Mouse (Mus musculus): ENCODE results near the gene Anp32b.

DNA sequence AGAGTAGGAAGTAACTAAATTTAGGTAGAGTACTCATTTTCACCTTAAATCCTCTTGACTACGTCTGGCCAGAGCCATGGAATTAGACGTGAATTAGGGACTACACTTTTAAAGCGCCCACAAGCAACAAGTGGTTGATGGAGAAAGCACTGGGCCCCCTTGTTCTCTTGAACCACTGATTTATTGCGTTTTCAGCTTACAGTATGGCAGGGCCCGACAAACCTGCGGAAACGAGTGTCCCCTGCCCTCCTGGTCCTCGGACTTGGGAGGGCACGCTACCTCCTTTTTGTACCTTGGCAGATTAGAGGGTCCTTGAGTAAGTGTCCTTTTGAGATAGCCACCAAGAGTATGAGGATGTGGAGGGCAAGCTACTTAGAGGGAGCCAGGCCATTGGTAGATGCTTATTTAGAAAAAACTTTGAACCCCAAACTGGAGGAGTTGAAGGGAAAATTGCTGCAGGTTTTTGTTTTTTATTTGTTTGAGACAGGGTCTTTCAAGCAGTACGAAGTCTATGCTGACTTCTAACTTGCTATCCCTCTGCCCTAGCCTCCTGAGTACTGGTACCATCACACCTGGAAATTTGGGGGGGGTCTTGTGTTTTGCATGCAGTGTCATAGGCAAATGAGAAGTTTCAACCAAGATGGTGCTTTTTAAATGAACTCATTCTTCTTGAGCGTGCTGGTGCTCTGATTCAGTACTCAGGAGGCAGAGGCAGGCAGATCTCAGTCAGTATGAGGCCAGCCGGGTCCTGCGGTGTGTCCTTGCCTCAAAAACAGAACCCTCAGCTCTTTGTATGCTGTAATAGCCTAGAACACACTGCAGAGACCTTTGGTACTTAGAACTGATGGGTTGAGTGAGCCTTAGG is 2.4 kb downstream of the Anp32b start:
- TF ChIP-seq POLR2A (IDR thresholded peaks at IDR 0.05; ENCODE audit: low read depth, low read length) = no peak
- TF ChIP-seq CTCF (conservative IDR thresholded peaks at IDR 0.05; ENCODE audit: insufficient read depth, insufficient read length, low read depth, low read length) = no peak

Data from kidney, adult 2 months (tissue).